17 mouse cellular contexts compared by ENCODE assay signal in the genomic region with DNA sequence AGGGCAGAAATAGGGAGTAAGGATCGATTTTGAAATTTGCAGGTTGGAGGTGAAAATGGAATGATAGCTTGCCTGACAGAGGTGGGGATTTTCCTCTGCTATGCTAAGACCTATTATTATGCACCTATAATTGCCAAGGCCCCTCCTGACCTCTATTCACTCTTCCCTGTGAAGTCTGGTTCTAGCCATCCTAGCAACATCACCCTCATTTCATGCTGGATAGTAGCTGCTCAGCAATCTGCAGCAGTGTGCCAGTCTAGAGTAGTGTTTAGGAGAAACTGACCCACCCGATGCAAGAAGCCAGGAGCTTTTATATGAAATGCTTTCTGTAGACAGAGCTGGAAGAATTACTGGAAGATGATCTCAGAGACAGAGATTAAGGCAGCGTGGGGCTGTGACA.
"Had no signal": no experiment of that assay in that cellular context is flagged by ENCODE, and none has a peak within 500 bp of the region (broad histone marks: within the 10 kb centered on the region; RNA-seq: fewer than 3 reads in every experiment).

No protein-coding gene starts in this region.

- H3K4me1 ChIP-seq: liver, embryonic 12.5 days; neural tube, embryonic 13.5 days; neural tube, embryonic 15.5 days had no signal

- ATAC-seq: liver, embryonic 12.5 days had no signal

- H3K36me3 ChIP-seq: liver, embryonic 12.5 days; neural tube, embryonic 13.5 days; neural tube, embryonic 15.5 days had no signal

- H3K27me3 ChIP-seq: liver, embryonic 12.5 days; neural tube, embryonic 13.5 days; neural tube, embryonic 15.5 days had no signal

- H3K27ac ChIP-seq: liver, embryonic 12.5 days; liver, embryonic 14.5 days; neural tube, embryonic 13.5 days; neural tube, embryonic 15.5 days had no signal

- H3K9me3 ChIP-seq: liver, embryonic 12.5 days; neural tube, embryonic 13.5 days; neural tube, embryonic 15.5 days had no signal

- H3K4me2 ChIP-seq: liver, embryonic 12.5 days; lung, embryonic 14.5 days; neural tube, embryonic 13.5 days; neural tube, embryonic 15.5 days had no signal

- H3K9ac ChIP-seq: liver, embryonic 12.5 days; liver, embryonic 14.5 days; lung, embryonic 14.5 days; neural tube, embryonic 13.5 days; neural tube, embryonic 15.5 days had no signal

- H3K4me3 ChIP-seq: liver, embryonic 12.5 days; myocyte; neural tube, embryonic 13.5 days; neural tube, embryonic 15.5 days had no signal

- DNase-seq: lung, adult 18-20 months; lung, embryonic 14.5 days; lung, postnatal 10 days; lung, postnatal 4 days; retina, postnatal 1 day; right cerebral cortex, adult 18-20 months; right cerebral cortex, postnatal 25 days; right cerebral cortex, postnatal 4 days; spleen, adult 18-20 months; thymus, adult 18-20 months; thymus, postnatal 14 days; thymus, postnatal 36 days had no signal
